Mouse (Mus musculus): ENCODE measurements around the gene Itga9.

The Itga9 gene

DNA sequence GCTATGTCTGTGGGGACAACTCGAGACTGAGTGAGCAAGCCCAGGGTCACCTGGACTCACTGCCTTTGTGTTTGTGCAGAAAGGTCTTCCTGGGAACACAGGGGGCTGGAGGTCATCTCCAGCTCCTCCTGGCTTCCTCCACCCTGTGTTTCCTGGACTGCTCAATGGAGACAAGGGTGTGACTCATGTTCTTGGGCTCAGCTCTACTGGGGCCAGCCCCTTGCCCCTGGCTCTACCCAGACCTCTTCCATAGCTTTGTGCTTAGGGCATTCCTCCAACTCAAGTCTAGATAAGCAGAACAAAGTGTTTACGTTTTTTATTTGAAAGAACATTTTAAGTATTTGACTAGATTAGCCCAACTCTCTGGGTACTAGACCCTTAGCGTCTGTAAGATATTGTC lies 41.0 kb downstream of the Itga9 start:
- no peak for ATAC-seq (ENCODE audit: insufficient number of reproducible peaks, low FRiP score, low TSS enrichment)

DNA sequence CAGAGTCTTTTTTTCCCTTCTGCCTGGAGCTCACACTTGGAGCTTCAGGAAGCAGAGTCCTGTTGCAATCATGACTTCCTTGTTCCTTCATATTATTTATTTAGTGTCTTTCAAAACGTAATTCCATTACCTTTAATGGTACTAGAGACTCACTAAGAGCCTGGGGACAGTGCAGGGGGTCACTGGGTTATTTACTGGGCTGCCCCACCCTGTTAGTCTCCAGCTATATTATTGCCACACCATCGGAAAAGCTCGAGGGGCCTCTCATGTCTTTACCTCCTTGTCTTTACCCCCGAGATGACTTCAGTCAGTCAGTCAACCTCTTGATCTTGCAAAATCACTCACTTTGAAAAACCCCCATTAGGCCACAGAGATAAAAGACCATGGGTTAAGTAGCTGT lies 44.5 kb downstream of the Itga9 start:
- ATAC-seq (ENCODE audit: insufficient number of reproducible peaks, low FRiP score, low TSS enrichment) = no peak

DNA sequence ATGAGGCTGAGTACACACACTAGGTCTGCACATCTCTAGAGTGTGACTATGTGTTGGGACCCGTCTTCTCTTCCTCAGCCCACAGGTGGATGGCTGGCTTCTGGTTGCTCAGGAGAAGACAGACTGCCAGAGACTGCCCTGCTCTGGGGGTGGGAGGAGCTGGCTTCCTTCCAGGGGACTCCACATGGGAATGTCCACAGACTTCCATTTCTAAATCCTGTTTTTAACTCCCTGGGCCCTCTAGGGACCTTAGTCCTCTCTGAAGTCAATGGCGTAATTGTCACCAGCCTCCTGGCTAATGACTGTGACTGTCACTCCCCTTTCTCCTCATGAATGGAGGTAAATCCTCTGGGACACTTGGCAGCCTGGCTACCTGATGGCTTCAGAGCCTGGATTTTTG lies 45.4 kb downstream of the Itga9 start:
- no peak for ATAC-seq (ENCODE audit: insufficient number of reproducible peaks, low FRiP score, low TSS enrichment)

GRCm38 (mm10) chr9:118653436-118653835 lies 46.9 kb downstream of the Itga9 start:
- ATAC-seq (ENCODE audit: insufficient number of reproducible peaks, low FRiP score, low TSS enrichment) = no peak

- no peak for ATAC-seq (ENCODE audit: insufficient number of reproducible peaks, low FRiP score, low TSS enrichment)
Observed at GRCm38 (mm10) chr9:118654969-118655368, 48.5 kb downstream of the Itga9 start.

DNA sequence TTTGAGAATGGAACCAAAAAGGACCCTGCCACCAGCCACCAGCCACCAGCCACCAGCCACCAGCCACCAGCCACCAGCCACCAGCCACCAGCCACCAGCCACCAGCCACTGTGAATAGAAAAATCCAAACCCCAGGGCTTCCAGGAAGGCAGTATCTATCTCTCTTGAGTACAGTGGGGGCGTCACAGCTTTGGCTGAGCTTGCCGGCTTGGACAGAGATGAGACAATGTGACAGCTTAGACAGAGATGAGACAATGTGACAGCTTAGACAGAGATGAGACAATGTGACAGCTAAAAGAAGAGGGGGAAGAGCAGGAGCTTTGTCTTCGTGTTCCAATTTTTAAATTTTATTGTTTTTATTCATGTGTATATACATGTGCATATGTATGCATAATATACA lies 49.2 kb downstream of the Itga9 start:
- ATAC-seq (ENCODE audit: insufficient number of reproducible peaks, low FRiP score, low TSS enrichment) = no peak

- no peak for ATAC-seq (ENCODE audit: insufficient number of reproducible peaks, low FRiP score, low TSS enrichment)
Observed at GRCm38 (mm10) chr9:118658159-118658558, 51.7 kb downstream of the Itga9 start.

GRCm38 (mm10) chr9:118659809-118660208 lies 53.3 kb downstream of the Itga9 start:
- no peak for ATAC-seq (ENCODE audit: insufficient number of reproducible peaks, low FRiP score, low TSS enrichment)

- no peak for ATAC-seq (ENCODE audit: insufficient number of reproducible peaks, low FRiP score, low TSS enrichment)
Observed at GRCm38 (mm10) chr9:118660259-118660658, 53.8 kb downstream of the Itga9 start.

GRCm38 (mm10) chr9:118662026-118662425 lies 55.5 kb downstream of the Itga9 start:
- ATAC-seq (ENCODE audit: insufficient number of reproducible peaks, low FRiP score, low TSS enrichment) = no peak

- no peak for ATAC-seq (ENCODE audit: insufficient number of reproducible peaks, low FRiP score, low TSS enrichment)
Observed at GRCm38 (mm10) chr9:118662476-118662875, 56.0 kb downstream of the Itga9 start.

DNA sequence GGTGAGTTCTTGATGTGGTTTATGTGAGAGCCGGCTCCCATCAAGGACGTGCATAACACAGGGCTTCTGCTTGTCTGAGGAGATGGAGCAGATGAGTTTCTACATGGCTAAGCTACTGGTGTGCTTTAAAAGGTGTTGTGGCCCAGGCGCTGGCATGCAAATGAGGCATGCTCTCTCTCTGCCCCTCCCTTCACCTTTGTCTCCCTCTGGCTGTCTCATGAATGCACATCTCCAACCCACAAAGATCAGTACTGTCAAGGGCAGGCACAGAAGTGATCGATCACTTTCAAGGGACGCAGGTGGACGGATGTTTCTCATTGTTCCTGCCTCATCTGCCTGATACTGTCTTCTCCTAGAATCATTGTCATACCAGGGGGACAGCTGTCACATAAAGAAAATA lies 57.4 kb downstream of the Itga9 start:
- no peak for ATAC-seq (ENCODE audit: insufficient number of reproducible peaks, low FRiP score, low TSS enrichment)

DNA sequence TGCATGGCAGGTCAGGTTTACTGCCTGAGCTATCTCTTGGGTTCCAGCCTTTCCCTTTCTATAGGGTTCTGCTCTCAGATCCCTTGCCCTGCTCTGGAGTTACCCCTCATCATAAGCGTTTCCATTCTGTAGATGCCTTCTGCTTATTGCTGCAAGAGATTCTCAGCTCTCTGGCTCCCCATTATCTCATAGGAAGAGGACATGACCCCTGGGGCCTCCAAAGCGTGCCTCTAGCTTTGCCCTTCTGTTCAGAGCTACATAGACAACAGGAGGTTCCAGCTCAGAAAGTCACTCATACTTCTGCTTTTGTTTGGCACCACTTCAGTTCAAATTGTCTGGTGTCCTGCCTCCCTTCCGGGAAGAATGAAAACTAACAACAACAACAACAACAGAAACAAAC lies 59.6 kb downstream of the Itga9 start:
- no peak for ATAC-seq (ENCODE audit: insufficient number of reproducible peaks, low FRiP score, low TSS enrichment)

DNA sequence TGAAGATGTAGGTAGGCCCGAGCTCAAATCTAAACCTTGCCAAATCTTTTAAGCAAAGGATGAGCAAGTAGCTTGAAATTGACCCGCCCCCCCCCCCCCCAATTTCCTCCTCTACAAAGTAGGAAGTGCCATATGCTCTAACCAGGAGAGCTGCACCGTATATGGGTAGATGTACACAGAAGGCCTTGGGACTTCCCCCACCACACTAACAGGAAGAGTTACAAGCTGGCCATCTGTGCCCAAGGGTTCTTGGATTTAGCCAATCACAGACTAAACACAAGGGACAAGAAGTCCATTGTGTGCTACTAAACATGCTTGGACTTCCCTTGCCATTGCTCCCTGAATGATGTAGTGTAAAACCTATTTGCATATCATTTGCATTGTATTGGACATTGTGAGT lies 63.2 kb downstream of the Itga9 start:
- no peak for ATAC-seq (ENCODE audit: insufficient number of reproducible peaks, low FRiP score, low TSS enrichment)

DNA sequence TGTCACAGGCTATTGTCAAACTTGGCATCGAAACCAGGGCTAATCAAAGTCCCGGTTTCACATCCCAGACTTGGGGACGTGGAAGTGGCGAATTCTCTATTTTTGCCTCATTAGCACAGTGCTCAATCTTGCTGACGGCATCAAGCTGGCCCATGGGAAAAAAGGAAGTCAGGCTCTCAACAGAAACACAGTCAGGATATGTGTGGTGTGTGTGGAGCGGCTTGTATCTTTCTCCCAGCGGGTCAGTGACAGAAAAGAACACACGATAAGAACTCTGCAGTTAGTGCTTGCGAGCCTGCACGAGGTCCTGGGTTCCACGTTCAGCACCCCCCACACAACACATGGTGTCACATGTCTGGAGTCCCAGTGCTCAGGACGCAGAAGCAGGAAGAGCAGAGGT lies 67.8 kb downstream of the Itga9 start:
- no peak for ATAC-seq (ENCODE audit: insufficient number of reproducible peaks, low FRiP score, low TSS enrichment)

DNA sequence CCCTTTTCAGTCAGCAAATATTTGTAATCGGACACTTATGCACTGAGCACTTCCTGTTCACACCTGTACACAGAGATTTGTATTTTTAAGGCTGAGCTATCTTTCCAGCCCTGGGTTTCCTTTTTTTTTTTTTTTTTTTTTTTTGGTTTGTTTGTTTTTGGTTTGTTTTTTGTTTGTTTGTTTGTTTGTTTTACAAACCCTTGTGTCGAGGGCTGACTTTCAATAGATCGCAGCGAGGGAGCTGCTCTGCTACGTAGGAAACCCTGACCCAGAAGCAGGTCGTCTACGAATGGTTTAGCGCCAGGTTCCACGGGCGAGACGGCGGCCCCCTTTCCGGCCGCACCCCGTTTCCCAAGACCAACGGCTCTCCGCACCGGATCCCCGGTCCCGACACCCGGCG lies 68.3 kb downstream of the Itga9 start:
- no peak for ATAC-seq (ENCODE audit: insufficient number of reproducible peaks, low FRiP score, low TSS enrichment)

DNA sequence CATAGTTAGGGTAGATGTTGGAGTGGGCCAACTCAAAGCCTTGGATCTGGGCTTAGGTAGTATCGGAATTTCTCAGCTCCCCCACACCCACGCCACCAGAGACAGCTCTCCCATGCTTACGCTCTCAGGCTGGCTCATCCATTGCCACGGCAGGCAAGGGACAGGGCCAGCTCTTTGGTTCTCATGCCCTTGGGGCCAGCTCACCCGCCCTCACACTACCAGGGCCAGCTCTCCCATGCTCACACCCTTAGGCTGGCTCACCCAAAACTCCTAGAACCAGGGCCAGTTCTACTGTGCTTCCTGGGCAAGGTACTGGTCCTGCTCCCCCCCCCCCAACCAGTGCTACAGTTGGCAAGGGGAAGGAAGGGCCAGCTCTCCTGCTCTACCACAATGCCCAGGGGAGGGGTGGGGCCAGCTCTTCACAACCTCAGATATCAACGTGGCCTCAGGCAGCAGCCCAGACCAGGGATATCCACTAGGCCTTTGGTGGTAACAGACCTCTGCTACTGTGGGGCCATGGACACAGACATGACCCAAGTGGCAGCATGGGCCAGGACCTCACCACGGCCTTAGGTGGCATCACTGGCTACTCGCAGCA lies 69.2 kb downstream of the Itga9 start:
- ATAC-seq (ENCODE audit: insufficient number of reproducible peaks, low FRiP score, low TSS enrichment) = no peak

DNA sequence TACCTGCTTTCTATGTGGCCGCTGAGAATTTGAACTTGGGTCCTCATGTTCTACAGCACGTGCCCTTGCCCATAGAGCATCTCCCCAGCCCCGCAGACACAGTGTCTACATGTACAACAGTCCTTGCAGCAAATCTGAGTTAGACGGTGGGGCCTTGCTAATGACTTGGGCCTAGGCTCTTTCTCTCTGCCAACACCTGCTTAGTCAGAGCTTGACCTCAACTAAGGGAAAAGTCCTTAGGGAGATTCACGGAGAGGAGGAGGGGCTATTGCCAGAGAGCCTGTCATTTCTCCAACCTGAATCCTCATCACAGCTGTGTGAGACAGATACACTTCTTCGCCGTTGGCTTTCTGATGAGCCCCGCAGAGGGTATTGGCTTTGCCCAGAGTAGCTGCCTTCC lies 70.2 kb downstream of the Itga9 start:
- ATAC-seq (ENCODE audit: insufficient number of reproducible peaks, low FRiP score, low TSS enrichment) = no peak

DNA sequence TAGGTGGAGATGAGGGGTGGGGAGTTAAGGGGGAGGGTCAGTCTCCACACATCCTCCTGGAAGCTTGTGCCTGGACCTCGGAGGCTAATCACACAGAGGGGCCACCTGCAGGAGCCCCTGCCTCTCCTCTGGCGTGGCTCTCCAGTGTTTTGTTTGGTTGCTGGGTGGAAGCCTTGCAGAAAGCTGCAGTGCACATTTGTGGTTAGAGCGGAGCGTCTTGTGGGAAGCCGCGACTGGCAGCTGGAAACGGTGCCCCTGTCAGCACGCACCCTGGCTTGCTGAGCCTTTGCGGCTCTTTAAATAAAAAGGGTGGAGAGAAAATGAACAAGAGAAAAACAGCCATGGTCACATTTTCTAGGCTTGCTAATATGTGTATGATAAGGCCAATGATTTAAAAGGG lies 70.9 kb downstream of the Itga9 start:
- ATAC-seq (ENCODE audit: insufficient number of reproducible peaks, low FRiP score, low TSS enrichment) = no peak

DNA sequence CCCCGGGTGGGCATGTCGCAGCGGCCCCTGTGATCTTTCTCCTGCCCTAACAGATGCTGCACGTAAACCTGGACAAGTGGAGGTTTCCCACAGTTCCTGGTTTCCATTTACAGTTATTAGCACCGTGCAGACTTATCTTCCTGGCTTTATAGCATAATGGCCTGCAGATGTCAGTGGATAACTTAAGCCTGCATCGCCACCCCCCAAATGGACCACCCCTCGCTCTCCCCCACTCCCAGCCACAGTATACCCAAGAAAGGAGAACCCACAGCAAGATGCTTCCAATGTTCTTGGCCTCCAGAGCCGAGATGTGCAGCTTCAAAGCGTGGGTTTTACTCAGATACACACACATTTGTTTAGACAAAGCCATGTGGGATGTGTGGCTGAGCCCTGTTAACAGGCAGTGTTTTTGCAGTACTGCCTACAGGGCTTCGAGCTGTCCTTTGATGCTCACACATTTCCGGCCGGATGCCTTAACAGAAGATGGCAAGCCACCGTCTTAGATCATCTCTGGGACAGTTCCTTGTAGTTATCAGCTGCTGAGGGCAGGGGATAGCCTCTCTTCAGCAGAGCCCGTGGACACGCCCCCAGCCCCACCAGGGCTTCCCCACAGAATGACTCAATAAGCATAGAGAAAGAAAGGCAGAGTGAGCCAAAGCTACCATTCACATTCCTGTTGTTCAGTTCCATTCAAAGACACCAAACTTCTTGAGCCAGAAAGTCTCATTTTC lies 71.7 kb downstream of the Itga9 start:
- no peak for ATAC-seq (ENCODE audit: insufficient number of reproducible peaks, low FRiP score, low TSS enrichment)

- ATAC-seq (ENCODE audit: insufficient number of reproducible peaks, low FRiP score, low TSS enrichment) = no peak
Observed at GRCm38 (mm10) chr9:118678759-118679158, 72.3 kb downstream of the Itga9 start.

DNA sequence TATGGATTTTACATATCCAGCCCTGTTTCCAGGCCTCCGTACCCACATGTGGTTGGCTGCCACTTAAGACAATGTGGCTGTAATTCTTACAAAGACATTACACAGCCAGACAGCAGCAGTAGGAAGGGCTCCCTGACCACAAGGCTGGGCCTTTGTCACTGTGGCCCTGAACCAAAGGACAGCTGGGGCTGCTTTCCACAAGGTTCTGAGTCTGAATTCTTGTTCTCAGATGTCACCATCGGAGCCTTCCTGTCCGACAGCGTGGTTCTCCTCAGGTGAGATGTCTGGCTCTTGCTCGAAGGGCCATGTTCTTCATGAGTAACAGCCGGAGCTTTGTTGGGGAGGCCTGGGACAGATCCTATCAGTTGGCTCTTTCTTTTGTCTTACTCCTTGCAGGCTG lies 75.0 kb downstream of the Itga9 start:
- no peak for ATAC-seq (ENCODE audit: insufficient number of reproducible peaks, low FRiP score, low TSS enrichment)

Data from cerebellum, adult (tissue).